Mouse (Mus musculus) neural tube, embryonic 10.5 days (tissue): ENCODE data around the gene Dnaja4.

Experiments
- DNase-seq: peaks from one replicate; pipeline ENCODE4 v3.0.0-alpha.2; 2017; ENCODE audit warnings: low spot score; ENCODE audit errors: extremely low spot score

The Dnaja4 gene

DNA sequence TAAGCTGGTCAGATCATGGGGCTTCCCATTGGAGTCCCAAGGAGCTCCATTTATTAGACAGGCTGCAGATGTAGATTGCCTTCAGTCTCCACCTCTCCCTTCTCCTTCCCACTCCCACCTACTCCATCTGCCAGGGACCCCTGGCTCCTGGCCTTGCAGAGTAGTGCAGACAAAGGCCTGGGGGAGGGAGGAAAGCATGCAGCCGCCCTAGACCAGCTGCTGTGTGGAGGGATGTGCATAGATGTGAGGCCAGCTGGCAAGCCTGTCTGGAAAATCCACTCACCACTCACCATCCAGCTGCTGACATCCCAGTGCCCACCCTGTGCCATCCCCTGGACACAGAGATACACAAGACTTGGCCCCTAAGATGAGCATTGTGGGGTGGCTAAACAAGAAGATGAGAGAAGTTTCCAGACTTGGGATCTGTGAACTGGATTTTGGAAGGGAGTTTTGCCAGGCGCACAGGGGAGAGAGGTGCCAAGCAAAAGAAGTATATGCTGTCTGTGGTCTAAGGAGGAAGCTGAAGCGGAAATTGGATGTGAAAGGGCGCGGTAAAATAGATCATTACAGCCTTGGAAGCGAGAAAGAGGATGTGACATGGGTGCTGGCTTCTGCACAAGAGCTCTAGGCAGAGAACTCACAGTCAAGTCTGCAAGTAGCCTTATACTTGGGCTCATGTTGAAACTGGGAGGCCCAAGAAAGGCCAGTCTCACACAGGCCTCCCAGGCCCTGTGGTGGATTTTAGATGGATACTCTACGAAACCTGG is 51.7 kb downstream of the Dnaja4 start:
- no peak for DNase-seq

DNA sequence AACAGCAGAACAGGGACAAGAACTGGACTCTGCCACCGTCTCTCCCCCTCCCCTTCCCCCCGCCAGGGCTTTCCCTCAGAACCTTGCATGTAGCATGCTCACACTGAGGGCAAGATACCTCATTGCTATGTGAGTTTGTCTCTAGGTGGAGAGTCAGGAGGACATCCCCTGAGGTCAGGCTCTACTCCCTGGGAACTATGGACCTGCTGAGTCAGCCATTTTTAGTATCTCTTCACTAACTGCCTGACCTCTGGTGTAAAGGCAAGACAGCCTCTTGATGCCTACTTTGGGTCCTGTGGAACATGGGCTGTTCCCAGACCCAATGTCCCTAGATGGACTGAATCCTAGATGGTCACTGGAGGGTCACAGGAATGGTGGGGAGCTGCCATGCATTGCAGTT is 53.0 kb downstream of the Dnaja4 start:
- no peak for DNase-seq

DNA sequence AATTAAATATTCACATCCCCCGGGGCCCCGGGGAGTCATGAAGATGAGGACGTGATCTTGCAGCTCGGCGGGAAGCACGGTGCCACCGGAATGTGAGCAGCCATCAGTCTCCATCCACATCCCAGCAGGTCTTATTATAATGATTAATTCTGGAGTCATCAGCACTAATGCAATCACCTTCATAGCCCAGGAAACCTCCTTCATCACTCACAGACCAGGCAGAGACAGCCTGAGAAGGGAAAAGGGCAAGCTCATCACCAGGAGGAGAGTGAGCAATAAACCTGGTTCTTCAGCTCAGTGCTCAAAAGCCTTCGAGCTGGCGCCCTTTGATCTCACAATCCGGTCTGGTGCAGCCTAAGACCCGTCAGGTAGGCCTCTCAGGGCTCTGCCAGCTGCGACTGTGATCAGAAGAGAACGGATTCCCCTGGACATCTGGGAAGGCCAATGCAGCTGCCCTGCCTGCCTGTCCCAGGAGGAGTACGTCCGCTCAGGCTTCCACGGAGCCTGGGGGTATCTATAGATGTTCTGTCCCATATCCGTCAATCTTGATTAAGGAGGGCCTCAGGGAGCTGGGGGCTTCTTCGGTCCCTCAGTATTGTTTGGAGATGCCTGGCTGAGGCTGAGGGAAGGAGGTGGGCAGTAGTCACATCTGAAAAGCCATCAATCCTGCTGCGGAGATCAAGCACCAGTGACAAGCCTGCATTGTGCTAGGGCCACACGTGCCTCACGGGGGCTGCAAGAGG is 53.7 kb downstream of the Dnaja4 start:
- DNase-seq = peak; percentile 55

DNA sequence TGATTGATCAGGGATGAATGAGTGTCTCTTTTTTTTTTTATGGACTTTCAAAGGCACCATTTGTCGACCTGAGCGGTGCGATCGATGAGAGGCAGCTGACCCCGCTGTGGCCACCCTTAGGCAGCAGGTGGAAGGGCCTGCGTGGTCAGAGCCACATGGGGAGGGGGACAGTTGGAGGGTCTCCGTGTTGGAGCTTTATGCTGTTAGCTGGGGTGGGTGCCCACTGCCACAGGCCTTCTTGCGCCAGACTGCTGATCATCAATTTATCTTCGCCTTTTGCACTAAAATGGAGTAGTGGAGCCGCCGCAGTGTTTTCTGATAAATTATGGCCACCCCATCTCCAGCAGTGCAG is 54.2 kb downstream of the Dnaja4 start:
- DNase-seq = no peak

DNA sequence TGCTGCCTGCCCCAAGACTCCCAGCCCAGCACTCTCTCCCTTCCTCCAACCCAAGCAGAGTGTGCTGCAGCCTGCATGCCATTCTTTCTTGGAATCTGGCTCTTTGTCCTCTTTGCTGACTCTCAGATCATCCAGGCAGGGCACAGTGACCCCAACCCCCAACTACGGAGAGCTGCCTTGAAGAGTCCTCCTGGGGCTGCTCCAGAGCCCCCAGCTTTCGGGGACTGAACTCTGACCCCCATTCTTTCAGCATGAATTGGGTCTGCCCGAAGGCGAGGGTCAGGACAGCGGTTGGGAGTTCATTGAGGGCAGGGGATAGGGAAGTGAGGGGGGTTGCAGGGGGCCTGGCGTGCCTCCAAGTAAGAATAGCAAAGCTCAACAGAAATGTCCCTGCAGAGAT is 60.9 kb downstream of the Dnaja4 start:
- no peak for DNase-seq

DNA sequence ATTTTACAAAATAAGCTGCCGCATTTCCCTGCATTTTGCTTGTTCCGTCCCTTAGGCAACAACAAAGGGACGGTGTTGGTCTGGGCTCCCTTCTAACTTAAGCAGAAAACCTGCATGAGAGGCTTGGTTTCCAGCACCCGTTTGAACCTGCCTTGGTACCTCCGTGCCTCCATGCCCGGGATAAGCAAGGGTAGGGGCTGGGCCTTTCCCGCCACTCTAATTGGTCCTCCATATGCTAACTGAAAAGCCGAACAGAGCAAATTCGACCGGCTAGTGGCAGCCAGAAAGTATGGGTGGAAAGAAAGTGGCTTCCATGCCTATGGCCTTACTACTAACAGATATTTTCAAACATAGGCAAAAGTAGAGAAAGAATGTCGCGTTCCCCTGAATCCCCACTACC is 65.4 kb downstream of the Dnaja4 start:
- DNase-seq = no peak

DNA sequence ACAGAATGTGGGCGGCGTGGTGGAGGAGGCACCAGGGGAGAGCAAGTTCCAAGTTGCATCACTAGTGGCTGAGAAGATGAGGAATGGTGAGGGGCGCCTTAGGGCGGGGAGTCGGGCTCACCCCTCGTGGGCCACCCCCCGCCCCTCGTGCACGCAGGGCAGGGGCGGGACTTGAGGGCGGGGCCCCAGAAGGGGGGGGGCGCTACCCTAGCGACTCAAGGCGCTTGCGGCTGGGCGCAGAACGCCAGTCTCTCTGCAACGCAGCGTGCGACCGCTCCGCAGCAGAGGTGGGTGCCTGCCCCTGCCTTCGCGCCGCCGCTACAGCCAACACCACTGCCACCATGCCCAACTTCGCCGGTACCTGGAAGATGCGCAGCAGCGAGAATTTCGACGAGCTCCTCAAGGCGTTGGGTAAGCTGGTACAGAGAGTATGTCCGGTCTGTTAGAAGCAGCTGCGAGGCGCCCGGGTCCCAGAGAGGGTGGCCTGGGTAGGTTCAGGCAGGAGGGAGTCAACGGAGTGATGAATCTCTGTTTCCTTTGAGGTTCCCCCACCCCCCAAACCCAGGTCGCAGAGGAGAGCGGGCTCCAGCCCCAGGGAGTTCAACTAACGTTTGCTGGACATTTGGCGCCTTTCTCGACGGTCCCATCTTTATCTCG is 66.0 kb downstream of the Dnaja4 start, which contains the start of gene Crabp1:
Gene Crabp1 (plus strand): TSS at position 188 of the 657 bp plus-strand sequence.
- peak; percentile 68 for DNase-seq

DNA sequence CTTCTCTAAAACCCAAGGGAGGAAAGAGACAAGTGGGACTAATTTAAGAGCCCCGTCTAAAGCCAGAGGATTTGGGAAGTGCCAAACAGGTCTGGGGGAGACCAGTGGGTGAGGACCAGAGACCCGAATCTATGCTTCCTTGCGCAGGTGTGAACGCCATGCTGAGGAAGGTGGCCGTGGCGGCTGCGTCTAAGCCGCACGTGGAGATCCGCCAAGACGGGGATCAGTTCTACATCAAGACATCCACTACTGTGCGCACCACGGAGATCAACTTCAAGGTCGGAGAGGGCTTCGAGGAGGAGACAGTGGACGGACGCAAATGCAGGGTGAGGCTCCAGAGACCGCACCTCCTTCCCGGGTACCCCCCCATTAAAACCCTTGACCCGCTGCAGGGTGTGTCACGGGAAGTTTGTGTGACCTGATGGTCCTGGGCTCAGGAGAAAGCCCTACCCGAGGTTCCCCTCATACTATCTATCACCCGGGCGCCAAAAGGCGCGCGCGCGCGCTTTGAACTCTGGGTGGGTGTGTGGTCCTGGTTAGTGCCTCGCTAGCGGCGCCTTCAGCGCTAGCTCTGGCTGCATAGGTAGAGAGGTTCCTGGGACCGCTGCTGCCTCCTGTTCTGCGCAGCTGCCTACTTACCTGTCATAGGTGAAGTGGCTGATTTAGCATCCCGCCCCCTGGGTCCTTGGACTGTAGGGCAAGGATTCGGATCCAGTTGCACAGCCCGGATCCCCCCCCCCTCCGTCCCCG is 66.8 kb downstream of the Dnaja4 start:
- peak; percentile 63 for DNase-seq
